Mouse (Mus musculus): Measurements from ENCODE around the gene Zfand6.

- TF ChIP-seq CTCF (IDR thresholded peaks at IDR 0.05; ENCODE audit: borderline replicate concordance, extremely low read depth, insufficient read depth, insufficient read length) (no peak), POLR2A (IDR thresholded peaks at IDR 0.05; ENCODE audit: borderline replicate concordance, extremely low read depth, insufficient read depth, insufficient read length, poor library complexity, severe bottlenecking) (no peak)
These were observed 123.6 kb downstream of the Zfand6 start for GRCm38 (mm10) chr7:84566200-84566599.
